Mouse (Mus musculus) cerebellum, adult 11-12 months (tissue): ENCODE results near the gene Eln.

Experiments used
- DNase-seq: peaks from one replicate; pipeline ENCODE4 v3.0.0; 2022

Gene Eln

GRCm38 (mm10) chr5:134746890-134747511, at the start of gene Eln:
Gene Eln, minus strand, starts transcription at chr5:134747323.
- DNase-seq = no peak

- DNase-seq = no peak
Observed at GRCm38 (mm10) chr5:134790080-134790995, 43.2 kb upstream of the Eln start.

GRCm38 (mm10) chr5:134788237-134788636, 41.1 kb upstream of the Eln start:
- no peak for DNase-seq

- DNase-seq = no peak
Observed at GRCm38 (mm10) chr5:134785691-134786371, 38.7 kb upstream of the Eln start.

GRCm38 (mm10) chr5:134783794-134784193, 36.7 kb upstream of the Eln start:
- no peak for DNase-seq

GRCm38 (mm10) chr5:134780963-134781362, 33.8 kb upstream of the Eln start:
- no peak for DNase-seq

- DNase-seq = no peak
Observed at GRCm38 (mm10) chr5:134780146-134780545, 33.0 kb upstream of the Eln start.

- no peak for DNase-seq
Observed at GRCm38 (mm10) chr5:134776551-134776950, 29.4 kb upstream of the Eln start.

- no peak for DNase-seq
Observed at GRCm38 (mm10) chr5:134772522-134772921, 25.4 kb upstream of the Eln start.

- no peak for DNase-seq
Observed at GRCm38 (mm10) chr5:134771750-134772149, 24.6 kb upstream of the Eln start.

GRCm38 (mm10) chr5:134769181-134769580, 22.1 kb upstream of the Eln start:
- DNase-seq = no peak

GRCm38 (mm10) chr5:134765441-134765840, 18.3 kb upstream of the Eln start:
- no peak for DNase-seq

- DNase-seq = no peak
Observed at GRCm38 (mm10) chr5:134763326-134763725, 16.2 kb upstream of the Eln start.

GRCm38 (mm10) chr5:134761409-134762124, 14.4 kb upstream of the Eln start:
- DNase-seq = no peak

- DNase-seq = no peak
Observed at GRCm38 (mm10) chr5:134756031-134756430, 8.9 kb upstream of the Eln start.

GRCm38 (mm10) chr5:134754096-134754495, 7.0 kb upstream of the Eln start:
- DNase-seq = no peak

GRCm38 (mm10) chr5:134750469-134750868, 3.3 kb upstream of the Eln start:
- no peak for DNase-seq

GRCm38 (mm10) chr5:134747947-134748618, 960 bp upstream of the Eln start:
- DNase-seq = peak; percentile 38

- peak; percentile 43 for DNase-seq
Observed at GRCm38 (mm10) chr5:134747512-134747893, 380 bp upstream of the Eln start.

- DNase-seq = no peak
Observed at GRCm38 (mm10) chr5:134746201-134746600, 922 bp downstream of the Eln start.

GRCm38 (mm10) chr5:134745801-134746200, 1.3 kb downstream of the Eln start:
- DNase-seq = no peak

GRCm38 (mm10) chr5:134745000-134745399, 2.1 kb downstream of the Eln start:
- DNase-seq = no peak
